Mouse (Mus musculus) embryo, embryonic 11.5 days (tissue): ENCODE results near the gene Opcml.

Source experiments
- DNase-seq: peaks from one replicate; pipeline ENCODE4 v3.0.0-alpha.2; 2012; ENCODE audit warnings: low read depth, low spot score

The Opcml gene

DNA sequence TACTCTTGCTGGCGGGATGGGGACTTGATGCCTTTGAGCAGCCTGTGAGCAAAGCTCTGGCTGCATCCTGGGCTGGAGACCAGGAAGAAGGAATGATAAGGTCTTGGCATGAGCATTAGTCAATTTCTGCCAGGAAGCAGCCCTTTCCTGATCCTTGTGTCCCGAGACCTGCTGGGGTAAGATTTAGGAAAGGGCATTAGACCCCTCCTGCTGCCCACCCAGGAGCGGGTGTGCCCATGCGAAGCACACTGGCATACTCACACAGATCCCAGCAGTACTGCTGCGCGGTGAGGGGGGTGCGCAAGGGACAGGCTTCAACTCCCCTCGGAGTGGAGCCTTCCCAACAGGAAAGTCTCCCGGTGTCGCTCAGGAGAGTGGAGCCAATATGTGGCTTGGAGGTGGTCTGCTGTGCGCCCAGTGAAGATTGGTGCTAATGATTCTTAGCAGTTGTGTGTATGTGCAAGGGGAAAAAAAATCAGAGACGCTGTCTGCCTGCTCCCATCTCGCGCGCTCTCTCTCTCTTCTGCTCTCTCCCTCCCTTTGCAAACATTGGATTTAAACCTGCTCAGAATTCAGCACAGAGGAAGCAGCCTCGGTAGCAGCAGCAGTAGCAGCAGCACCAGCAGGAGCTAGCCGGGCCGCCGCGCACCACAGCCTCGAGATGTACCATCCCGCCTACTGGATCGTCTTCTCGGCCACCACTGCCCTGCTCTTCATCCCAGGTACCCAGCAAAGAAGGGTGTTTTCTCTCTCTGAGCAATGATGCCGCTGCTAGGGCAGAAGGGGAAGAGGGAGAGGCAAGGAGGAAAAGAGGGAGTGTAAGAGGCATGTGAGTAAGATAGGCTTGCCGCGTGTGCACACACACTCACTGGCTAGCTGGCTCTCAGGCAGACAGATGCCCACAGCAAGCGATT is at the start of gene Opcml:
TSS of gene Opcml (plus strand) at position 51 of the 914 bp plus-strand sequence.
- no peak for DNase-seq

DNA sequence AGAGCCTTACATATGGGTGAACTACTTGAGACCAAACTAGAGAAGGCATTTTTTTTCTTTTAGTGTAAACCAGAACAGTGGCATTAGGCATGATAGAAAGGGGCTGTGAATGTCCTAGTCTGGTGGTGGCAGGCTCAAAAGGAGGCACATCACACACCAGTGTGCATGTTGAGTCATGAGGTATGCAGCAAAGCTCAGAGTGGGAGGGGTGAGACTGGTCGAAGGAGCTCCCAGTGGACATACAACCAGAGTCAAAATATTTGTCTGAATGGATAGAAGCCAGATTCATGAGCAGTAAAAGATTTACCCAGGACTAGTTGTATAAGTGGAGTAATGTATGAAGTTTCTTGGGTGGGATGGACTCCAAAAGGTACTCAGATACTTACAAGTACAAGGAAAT is 31.9 kb upstream of the Opcml start:
- DNase-seq = no peak

DNA sequence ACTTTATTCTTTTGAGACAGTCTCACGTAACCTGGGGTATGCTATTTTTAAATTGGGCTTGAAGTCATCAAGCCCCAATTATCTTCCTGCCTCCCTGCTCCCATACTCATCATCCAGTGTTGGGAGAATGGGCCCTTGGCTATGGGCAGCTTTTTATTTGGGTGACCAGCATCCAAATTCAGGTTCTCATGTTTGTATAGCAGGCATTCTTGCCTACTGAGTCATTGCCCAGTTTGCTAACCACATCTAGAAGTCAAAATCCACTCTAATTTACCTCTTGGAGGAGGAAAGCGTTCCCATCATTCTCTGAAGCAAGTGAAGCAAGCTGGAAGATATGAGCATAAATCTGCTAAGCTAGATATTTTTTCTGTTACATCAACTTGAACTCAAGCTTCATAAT is 29.4 kb upstream of the Opcml start:
- DNase-seq = no peak

DNA sequence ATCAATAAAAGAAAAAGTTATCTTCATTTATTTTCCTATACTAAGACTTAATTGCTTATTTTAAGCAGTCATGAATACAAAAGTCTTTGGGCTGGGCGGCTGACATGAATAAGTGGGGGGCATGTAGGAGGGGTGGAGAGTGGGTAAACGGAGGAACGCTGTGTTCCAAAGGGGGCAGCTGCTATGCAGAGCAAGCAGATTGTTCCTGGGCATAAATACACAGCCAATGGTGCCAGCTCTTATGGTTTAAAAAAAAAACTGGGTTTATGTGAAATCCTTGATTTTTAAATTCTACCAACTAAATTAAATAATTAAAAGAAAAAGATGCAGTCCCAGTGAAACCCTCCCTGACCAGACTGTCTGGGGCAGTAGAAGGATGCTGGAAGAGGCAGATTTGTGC is 24.1 kb upstream of the Opcml start:
- no peak for DNase-seq

DNA sequence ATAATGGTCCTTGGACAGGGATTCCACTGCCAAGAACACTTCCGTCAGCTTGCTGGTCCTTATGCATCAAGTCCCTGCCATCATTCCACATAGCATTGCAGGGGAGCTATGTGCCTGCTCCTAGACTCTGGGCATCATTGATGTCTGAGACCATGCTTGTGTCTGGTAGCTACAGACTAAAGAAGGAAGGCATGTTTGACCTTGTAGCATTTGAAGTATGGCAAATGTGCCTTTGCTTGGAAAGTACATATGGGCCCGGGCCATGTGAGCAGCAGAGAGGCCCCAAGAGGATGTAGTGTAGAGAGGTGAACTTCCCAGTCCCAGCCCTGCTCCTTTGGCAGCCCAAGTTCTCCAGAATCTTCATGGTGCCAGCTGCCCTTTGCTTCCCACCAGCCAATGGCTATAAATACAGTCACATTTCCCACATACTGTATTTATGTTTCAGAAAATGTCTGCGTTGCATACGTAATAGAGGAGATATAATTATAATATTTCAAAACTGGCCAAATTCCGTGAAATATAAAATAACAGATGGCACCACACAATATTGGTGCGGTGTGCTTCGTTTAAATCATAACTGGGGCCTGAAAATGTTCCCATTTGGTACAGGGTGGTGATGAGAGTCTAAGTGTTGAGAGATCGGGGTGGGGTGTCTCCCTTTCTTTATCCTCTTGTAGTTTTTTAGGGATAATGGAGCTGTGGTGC is 23.2 kb upstream of the Opcml start:
- DNase-seq = no peak

DNA sequence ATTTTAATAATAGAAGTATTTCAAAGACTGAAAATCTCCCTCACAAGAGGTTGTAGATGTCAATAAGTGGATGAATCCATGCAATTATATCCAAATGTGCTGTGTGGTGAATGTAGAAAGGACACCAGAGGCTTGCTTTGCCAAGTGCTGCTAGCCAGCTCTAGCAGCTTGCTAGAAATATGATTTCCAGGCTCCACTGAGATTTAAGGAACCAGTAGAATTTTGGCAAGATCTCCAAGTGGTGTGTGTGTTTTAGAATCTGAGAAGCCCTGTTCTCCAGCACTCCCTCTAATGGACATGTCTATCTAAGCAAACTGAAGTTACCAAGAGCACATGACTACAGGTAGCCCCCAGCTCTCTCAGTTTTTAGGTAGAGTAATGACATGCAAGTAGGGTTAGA is 21.8 kb upstream of the Opcml start:
- DNase-seq = no peak

DNA sequence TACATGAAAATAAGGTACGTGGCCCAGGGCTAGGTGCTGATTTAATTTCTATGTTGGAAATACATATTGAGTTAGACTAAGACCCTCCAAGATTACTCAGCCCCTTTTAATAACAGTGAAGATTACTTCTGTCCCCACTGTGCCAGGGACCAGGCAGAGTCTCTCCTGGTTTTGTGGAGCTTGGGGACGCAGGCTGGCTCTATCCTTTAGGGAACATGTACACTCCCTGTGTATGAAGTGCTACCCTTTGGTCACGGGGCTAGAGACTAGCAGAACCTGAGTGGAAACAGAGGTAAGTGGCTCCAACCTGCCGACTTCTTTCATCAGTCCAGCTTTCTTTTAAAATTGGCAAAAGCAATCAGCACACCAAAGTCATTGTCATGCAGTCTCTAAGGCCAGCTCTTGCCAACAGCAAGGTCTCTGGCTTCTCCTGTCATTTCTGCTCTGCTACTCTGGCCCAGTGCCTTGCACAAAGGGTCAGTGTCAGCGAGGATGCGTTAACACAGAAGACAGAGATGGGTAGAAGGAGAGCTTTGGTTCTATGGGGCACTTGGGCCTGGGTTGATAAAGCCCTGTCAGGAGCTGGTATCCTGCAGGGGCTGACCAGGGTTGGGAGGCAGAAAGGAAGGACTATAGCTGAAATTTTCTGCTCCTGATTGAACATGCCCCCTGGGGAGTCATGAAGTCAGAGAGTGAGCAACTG is 9.1 kb upstream of the Opcml start:
- DNase-seq = no peak

DNA sequence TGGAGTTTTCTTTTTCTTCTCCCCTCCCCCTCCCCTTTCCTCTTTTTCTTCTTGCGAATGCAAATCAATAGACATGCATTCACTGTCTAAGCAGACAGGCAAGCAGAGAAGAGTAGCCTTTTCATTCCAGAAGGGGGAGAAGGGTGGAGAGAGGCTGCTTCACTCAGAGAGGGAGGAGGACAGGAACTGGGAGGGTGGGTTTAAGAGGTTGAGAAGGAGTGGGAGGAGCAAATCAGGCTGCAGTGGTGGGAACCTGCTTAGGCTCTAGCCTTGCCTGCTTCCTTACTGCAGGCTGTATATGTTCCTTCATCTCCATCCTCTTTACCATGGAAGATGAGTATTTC is 8.6 kb upstream of the Opcml start:
- DNase-seq = peak; percentile 16

DNA sequence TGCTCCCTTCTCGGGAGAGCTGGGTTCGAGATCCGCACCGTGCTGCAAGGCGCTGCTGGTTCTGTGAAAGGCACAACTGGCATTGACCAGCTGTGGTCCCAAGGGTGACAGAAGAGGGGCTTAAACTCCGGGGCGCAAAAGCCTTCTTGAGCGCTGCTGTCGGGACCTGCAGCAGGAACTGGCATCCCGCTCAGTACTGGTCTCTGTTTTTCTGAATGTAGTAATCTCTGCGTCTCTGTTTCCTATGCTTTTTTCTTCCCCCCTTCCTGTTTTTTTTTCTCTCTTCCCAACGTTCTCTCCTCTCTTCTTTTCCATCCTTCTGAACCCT is 1.0 kb downstream of the Opcml start:
- DNase-seq = no peak

DNA sequence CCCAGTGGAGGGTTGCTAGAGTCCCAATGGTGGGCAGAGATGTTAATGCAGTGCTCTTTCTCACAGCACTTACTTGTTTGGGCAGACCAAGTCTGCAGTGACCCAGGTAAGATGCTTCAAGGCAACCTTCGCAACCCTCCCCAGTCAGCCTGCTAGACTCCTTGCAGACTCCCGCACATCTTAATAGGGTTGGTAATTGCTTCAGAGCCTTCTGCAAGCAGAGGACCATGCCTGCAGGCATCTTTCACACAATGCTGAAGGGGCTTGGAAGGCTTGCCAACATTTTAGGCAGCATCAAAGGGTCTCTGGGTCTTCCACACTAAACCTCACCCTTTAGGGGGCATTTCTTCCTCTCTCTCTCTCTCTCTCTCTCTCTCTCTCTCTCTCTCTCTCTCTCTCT is 1.7 kb downstream of the Opcml start:
- DNase-seq = no peak

DNA sequence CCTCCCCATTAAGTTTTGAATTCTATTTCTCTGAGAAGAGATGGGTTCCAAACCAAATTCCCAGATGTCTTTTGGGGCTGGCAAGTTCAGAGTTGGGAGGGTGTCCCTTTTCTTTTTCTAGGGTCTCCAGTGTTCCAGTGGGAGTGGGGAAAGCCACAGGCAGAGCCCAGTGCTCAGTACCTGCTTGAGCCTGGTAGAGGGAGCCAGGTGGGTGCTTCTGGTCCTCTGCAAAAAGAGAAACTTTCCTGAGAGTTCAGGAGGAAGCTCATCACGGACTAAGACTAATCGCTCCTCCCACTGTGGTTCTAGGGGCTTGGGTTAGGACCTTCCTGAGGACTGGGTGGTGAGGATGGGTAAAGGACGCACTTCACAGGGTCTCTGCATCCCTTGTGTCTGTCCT is 2.4 kb downstream of the Opcml start:
- DNase-seq = no peak

DNA sequence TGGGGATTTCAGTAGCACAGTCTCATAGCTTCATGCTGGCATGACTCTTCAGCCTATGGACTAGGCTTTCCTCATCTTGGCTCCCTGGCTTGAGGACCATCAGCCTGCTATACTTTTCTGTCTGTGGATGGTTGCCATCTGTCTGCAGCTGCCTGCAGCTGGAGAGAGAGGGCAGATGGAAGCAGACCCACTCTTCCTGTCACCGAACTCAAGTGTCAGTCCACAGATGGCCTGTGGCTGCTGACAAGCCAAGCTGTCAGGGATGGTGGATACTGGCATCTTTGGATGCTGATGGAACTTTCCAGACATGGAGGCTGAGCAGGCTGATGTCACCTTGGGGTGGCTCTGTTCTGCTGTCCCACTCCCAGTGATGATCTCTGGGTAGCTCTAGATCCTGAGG is 6.0 kb downstream of the Opcml start:
- DNase-seq = no peak

DNA sequence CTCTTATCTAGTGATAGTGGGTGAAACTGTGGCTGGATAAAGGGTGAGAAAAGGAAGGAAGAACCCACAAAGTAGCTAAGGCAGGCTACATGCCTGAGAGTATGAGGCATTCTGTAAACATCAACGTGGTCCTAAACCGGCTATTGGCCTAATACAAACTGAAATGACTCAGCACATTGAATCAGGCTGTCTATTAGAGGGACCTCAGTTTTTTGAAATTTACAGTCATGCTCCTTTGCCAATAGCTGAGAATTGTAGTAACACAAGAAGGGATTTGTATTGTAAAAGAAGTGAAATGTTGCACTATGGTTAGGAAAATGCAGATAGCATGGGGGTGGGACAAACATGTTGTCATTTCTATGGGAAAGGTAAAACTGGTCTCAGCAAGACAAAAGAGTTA is 10.4 kb downstream of the Opcml start:
- DNase-seq = no peak

DNA sequence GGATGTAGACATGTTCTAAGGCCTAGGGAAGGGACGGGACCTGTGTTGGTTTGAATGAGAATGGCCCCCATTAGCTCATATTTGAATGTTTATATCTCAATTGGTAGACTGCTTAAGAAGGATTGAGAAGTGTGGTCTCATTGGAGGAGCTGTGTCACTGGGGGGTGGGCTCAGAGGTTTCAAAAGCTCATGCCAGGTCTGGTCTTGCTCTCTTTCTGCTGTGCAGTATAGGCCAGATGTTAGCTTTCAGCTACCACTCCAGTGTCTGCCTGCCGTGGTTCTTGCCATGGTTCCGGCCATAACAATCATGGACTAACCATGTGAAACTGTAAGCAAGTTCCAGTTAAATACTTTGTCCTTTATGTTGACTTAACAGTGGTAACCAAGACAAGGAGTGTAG is 11.2 kb downstream of the Opcml start:
- no peak for DNase-seq

DNA sequence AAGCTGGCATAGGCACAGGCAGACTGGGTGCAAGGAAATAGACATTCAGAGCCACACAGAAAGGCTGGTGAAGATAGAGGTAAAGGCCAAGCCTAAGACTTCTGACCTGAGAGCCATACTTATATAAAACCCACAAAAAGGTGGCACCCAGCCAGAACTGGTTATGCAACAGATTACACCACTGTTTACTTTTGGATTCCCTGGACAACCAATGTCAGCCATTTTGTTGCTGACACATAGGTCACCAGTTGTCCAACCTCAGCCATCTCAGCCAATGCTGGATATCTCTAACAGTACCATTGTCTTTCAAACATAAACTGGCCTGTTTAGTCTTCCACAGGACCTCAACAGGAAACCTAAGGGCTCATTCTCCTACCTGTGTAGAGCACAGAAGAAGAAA is 11.8 kb downstream of the Opcml start:
- DNase-seq = no peak

DNA sequence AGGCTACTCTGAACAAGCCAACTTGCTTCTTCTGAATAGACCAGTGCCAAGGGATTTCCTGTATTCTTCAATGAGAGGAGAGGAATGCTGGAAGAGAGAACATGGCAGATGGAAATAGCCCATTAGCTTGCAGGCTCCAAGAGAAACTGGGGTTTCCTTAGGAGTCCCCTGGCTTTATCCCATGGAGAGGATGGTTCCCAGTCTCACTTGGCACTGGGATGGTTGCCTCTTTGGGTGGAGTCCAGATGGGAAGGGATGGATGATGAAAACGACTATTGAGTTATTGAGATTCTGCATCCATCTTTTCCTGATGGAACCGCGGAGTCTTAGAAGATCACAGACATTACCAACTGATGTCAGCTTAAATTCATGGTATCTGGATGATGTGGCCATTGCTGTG is 13.9 kb downstream of the Opcml start:
- DNase-seq = no peak

DNA sequence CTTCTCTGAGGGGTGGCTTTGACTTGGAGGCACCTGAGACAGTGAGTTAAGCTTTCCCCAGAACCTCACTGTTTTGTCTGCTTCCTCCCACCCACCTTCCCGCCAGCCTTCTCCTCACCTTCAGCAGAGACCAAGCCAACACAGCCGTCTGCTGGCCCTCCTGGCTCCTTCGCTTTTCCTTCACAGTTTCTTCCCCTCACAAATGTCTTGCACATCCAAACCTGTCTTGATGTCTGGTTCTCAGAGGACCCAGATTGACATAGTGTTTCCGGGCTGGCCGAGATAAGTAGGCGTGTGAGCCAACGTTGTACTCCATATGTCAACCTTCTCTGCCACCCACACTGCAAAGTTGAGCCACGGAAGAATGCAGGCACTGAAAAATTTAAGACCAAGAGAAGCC is 19.2 kb downstream of the Opcml start:
- no peak for DNase-seq

DNA sequence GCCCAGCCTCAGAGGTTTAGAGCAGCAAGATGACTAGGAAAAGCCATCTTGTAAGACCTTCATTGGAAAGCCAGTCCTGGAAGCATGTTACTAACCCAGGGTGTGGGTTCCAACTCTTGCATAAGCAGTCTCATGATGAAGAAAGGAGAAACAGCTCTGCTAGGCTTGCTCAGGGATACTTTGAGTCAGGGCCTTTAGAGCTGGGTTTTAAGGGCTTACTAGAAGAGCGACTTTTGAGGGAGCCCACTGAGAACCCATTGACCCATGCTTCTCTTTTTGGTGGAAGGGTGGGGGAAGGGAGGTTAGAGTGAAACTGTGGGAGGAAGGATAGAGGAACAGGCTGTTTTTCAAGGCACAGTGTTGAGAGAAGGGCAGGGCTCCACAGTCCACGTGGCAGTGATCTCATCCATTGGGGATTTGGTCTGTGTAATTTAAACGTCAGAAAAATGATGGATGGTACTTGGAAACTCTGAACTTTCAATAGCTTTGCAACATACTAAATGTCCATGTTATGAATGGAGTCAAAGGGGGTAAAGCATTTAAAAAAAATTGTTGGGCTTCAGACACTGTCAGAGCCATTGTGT is 22.7 kb downstream of the Opcml start:
- peak; percentile 27 for DNase-seq

DNA sequence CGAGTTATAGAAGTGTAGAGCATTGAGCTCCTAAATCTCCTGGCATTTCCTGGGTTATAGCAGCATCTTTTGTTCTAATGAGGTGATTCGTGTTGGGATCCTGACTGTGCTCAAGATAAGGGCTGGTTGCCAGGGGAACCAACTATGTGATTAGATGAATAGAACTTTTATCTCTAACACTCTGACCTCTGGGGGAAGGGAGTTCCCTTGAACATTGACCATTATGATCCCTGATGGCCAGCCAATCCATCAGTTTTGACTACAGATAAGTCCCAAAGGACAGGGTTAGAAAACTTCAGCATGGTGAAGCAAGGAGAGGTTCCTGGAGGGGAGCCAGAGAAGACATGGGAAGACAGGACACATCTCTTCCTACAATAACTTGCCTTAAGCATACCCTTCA is 23.6 kb downstream of the Opcml start:
- DNase-seq = no peak

DNA sequence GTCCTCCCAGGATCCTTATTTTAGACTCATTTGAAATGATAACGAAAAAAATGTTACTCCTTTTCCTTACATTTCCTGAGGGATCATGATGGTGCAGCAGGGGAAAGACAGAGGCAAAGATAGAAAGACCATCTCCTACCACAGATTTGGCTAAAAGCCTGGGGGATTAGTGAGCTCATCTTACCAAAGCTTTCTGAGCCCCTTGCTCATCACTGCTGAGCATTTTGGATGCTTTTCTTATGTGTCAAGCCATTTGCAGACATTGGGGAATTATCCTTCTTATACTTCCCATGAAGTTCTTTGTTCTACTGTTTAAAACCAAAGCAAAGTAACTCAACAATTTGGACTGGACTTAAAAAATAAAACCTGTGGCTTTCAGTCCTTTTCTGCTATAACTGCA is 30.6 kb downstream of the Opcml start:
- no peak for DNase-seq

DNA sequence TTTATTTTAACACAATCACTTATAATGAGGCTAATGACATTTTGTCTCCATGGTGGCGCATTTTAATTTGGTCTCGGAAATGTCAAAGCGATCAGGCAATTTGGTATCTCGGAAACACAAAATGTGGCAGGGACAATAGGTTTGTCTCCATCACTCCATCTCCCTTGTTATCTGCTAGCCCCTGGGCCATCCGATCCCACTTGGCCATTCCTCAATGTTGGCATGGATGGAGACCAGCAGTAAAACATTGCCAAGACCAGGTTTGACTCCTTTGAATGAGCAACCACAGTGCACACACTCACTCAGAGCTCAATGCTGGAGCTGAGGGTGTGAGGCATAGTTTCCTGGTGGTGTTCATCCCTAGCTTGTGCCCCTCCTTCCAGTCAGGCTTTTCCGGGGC is 32.1 kb downstream of the Opcml start:
- no peak for DNase-seq

DNA sequence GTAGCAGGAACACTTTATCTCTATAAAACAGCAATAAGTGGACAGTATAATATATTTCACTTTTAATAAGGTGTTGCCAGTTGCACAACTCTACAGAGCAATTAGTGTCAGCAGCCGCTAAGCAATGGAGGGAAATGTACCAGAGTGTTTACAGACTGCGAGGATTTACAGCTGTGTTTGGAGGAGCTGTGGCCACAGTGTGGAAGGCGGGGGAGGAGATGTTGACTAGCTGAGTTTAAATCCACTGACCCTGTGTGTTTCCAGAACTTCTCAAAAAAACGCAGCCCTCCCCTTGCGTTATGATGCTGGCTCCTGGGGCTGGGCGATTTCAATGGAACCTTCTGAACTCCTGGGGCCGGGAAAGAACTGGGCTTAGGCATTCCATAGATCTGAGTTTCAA is 33.8 kb downstream of the Opcml start:
- DNase-seq = no peak

DNA sequence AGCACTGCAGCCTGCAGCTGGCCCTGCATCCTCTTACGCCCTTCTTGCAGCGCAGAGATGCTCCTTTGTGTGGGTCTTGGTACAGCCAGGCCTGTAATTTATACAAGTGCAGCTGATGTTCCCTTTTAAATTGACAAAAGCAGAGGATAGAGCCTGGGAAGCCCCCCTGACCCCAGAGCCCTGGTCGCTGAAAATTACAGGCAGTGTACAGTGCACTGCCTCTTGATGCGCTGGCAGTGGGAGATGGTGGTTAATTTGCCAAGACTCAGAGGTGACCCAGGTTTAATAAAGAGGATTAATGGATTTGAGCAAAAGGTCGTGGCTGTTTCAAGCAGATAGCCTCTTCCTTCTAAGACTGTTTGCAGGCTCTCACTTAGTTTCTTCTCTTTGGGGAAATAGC is 39.9 kb downstream of the Opcml start:
- no peak for DNase-seq
